Comparison of ENCODE assay signal across 7 mouse cellular contexts in genomic region chr19:42146276-42147010, GRCm38 (mm10). TPM values are rescaled to one million over a fixed set of nuclear protein-coding genes. Genes with fewer than 3 reads are reported as not detected.
DNase-seq lines count a peak whose midpoint lies in the region; ATAC-seq and TF ChIP-seq lines count a peak whose summit lies in the region.

No protein-coding gene starts in this region.

- DNase-seq in lung, adult 18-20 months: peak; percentile 53 to 64
- DNase-seq in lung, postnatal 10 days: no peak
- no peak for DNase-seq in limb, embryonic 14.5 days (ENCODE audit: low spot score)
- DNase-seq in Muller cell, postnatal 12 days (ENCODE audit: inconsistent ontology term): no peak
- DNase-seq in layer of hippocampus, adult 9-10 months (ENCODE audit: low spot score): no peak

- H3K4me3 ChIP-seq in heart, embryonic 11.5 days (ENCODE audit: low read depth, low read length): no peak overlapping the region
- H3K4me3 ChIP-seq in limb, embryonic 14.5 days (replicated peaks; ENCODE audit: low read length): peak overlapping the region; percentile 83
- no peak overlapping the region for H3K4me3 ChIP-seq in small intestine, adult 2 months (ENCODE audit: low read depth, low read length)

- no peak for ATAC-seq in heart, embryonic 11.5 days (replicated peaks; ENCODE audit: insufficient number of reproducible peaks, low FRiP score, low TSS enrichment)
- no peak for ATAC-seq in limb, embryonic 14.5 days (ENCODE audit: low FRiP score, low read depth)

- whole genome bisulfite sequencing in heart, embryonic 11.5 days (ENCODE audit: insufficient replicate concordance): 81% methylated on average over 9 of the region's 9 CpGs
- WGBS in limb, embryonic 14.5 days: 87% methylated on average over 9 of the region's 9 CpGs
- 82% methylated on average over 9 of the region's 9 CpGs for WGBS in small intestine, adult 2 months

- H3K27ac ChIP-seq in heart, embryonic 11.5 days (ENCODE audit: low read depth, low read length): peak overlapping the region; percentile 84; the same call in 1 of the 2 replicates
- peak overlapping the region; percentile 94 for H3K27ac ChIP-seq in limb, embryonic 14.5 days (replicated peaks; ENCODE audit: low read depth, low read length)
- H3K27ac ChIP-seq in small intestine, adult 2 months (ENCODE audit: insufficient read depth, low read depth, low read length): peak overlapping the region; percentile 8; the same call in 1 of the 2 replicates

- peak overlapping the region; percentile 96; the same call in 1 of the 2 replicates for H3K4me2 ChIP-seq in heart, embryonic 11.5 days
- peak overlapping the region; percentile 79 for H3K4me2 ChIP-seq in limb, embryonic 14.5 days (replicated peaks; ENCODE audit: low read depth, low read length, severe bottlenecking)

- no peaks in the 10 kb centered on the region for H3K27me3 ChIP-seq in heart, embryonic 11.5 days (ENCODE audit: control insufficient read depth, insufficient read depth, low read length)
- H3K27me3 ChIP-seq in limb, embryonic 14.5 days (ENCODE audit: control insufficient read depth, insufficient read depth, low read length): no peaks in the 10 kb centered on the region
- peaks cover 9% of the 10 kb centered on the region; the same call in 1 of the 2 replicates for H3K27me3 ChIP-seq in small intestine, adult 2 months (ENCODE audit: control insufficient read depth, insufficient read depth, low read length)

- peaks cover 26% of the 10 kb centered on the region for H3K4me1 ChIP-seq in heart, embryonic 11.5 days (ENCODE audit: control insufficient read depth, insufficient read depth, low read length)
- peaks cover 29% of the 10 kb centered on the region for H3K4me1 ChIP-seq in limb, embryonic 14.5 days (ENCODE audit: control insufficient read depth, insufficient read depth, low read length)
- peaks cover 15% of the 10 kb centered on the region; the same call in 1 of the 2 replicates for H3K4me1 ChIP-seq in small intestine, adult 2 months (ENCODE audit: control insufficient read depth, insufficient read depth, insufficient read length, low read length)

- H3K36me3 ChIP-seq in heart, embryonic 11.5 days (ENCODE audit: control insufficient read depth, insufficient read depth, low read length): no peaks in the 10 kb centered on the region
- peaks cover 9% of the 10 kb centered on the region for H3K36me3 ChIP-seq in limb, embryonic 14.5 days (ENCODE audit: control insufficient read depth, insufficient read depth, low read length)
- H3K36me3 ChIP-seq in small intestine, adult 2 months (ENCODE audit: control insufficient read depth, insufficient read depth, low read length): no peaks in the 10 kb centered on the region

- no peak for TF ChIP-seq POLR2A in limb, embryonic 14.5 days (IDR thresholded peaks at IDR 0.05; ENCODE audit: borderline replicate concordance, extremely low read depth, insufficient read depth, insufficient read length)
- no peak for TF ChIP-seq POLR2A in small intestine, adult 2 months (IDR thresholded peaks at IDR 0.05; ENCODE audit: low read depth, low read length)

- no peak overlapping the region for H3K9ac ChIP-seq in heart, embryonic 11.5 days (ENCODE audit: low read depth, low read length)
- peak overlapping the region; percentile 89 for H3K9ac ChIP-seq in limb, embryonic 14.5 days (ENCODE audit: low read depth, low read length, severe bottlenecking)

- no peaks in the 10 kb centered on the region for H3K9me3 ChIP-seq in heart, embryonic 11.5 days (replicated peaks; ENCODE audit: control insufficient read depth, low read length)
- H3K9me3 ChIP-seq in limb, embryonic 14.5 days (ENCODE audit: control insufficient read depth, low read length): no peaks in the 10 kb centered on the region

- no peak for TF ChIP-seq CTCF in small intestine, adult 2 months (IDR thresholded peaks at IDR 0.05; ENCODE audit: extremely low read depth, insufficient read length, insufficient replicate concordance, low read depth, low read length)

RNA-seq across cellular contexts. Expression of gene Marveld1, which starts 0.8 kb away (rescaled TPM):
- 13.9 and 14.4 TPM in 2 replicates for polyA plus RNA-seq in heart, embryonic 11.5 days (2014; fragmentation: Nextera tagmentation; extraction: Ambion mirVana)
- 105 and 131 TPM in 2 replicates for polyA plus RNA-seq in limb, embryonic 14.5 days (2012; rRNA removed)
- 25.4 and 36.4 TPM in 2 replicates for polyA plus RNA-seq in limb, embryonic 14.5 days (2014; fragmentation: Nextera tagmentation; extraction: Ambion mirVana)
- 38.0 and 46.4 TPM in 2 replicates for polyA plus RNA-seq in small intestine, adult 2 months (2012; rRNA removed)

RNA-seq across cellular contexts. Expression of gene Zfyve27, which starts 17.3 kb away (rescaled TPM):
- 11.6 and 13.5 TPM in 2 replicates for polyA plus RNA-seq in heart, embryonic 11.5 days (2014; fragmentation: Nextera tagmentation; extraction: Ambion mirVana)
- 47.4 and 58.6 TPM in 2 replicates for polyA plus RNA-seq in limb, embryonic 14.5 days (2012; rRNA removed)
- polyA plus RNA-seq in limb, embryonic 14.5 days (2014; fragmentation: Nextera tagmentation; extraction: Ambion mirVana): 13.1 and 16.5 TPM in 2 replicates
- 11.5 and 24.0 TPM in 2 replicates for polyA plus RNA-seq in small intestine, adult 2 months (2012; rRNA removed)

RNA-seq across cellular contexts. Expression of gene Avpi1, which starts 17.6 kb away (rescaled TPM):
- 29.5 and 31.1 TPM in 2 replicates for polyA plus RNA-seq in heart, embryonic 11.5 days (2014; fragmentation: Nextera tagmentation; extraction: Ambion mirVana)
- 16.5 and 17.6 TPM in 2 replicates for polyA plus RNA-seq in limb, embryonic 14.5 days (2012; rRNA removed)
- 34.2 and 34.8 TPM in 2 replicates for polyA plus RNA-seq in limb, embryonic 14.5 days (2014; fragmentation: Nextera tagmentation; extraction: Ambion mirVana)
- 6.9 and 13.6 TPM in 2 replicates for polyA plus RNA-seq in small intestine, adult 2 months (2012; rRNA removed)

RNA-seq across cellular contexts. Expression of gene Sfrp5, which starts 55.6 kb away (rescaled TPM):
- polyA plus RNA-seq in heart, embryonic 11.5 days (2014; fragmentation: Nextera tagmentation; extraction: Ambion mirVana): 5.7 and 6.1 TPM in 2 replicates
- polyA plus RNA-seq in limb, embryonic 14.5 days (2012; rRNA removed): 7.2 and 8.7 TPM in 2 replicates
- 5.1 and 5.4 TPM in 2 replicates for polyA plus RNA-seq in limb, embryonic 14.5 days (2014; fragmentation: Nextera tagmentation; extraction: Ambion mirVana)
- 7.3 and 8.3 TPM in 2 replicates for polyA plus RNA-seq in small intestine, adult 2 months (2012; rRNA removed)

RNA-seq across cellular contexts. Expression of gene Pi4k2a, which starts 56.2 kb away (rescaled TPM):
- polyA plus RNA-seq in heart, embryonic 11.5 days (2014; fragmentation: Nextera tagmentation; extraction: Ambion mirVana): 14.6 and 16.3 TPM in 2 replicates
- polyA plus RNA-seq in limb, embryonic 14.5 days (2012; rRNA removed): 34.4 and 38.1 TPM in 2 replicates
- polyA plus RNA-seq in limb, embryonic 14.5 days (2014; fragmentation: Nextera tagmentation; extraction: Ambion mirVana): 29.9 and 32.8 TPM in 2 replicates
- polyA plus RNA-seq in small intestine, adult 2 months (2012; rRNA removed): 12.8 and 33.2 TPM in 2 replicates

Comparison
In these comparisons a context has a peak if more than half of its experiments do, and no peak if none do; other contexts are left out.
1. DNase-seq: peak in lung, adult 18-20 months (2 of 2); none in lung, postnatal 10 days (single experiment), limb, embryonic 14.5 days (single experiment), Muller cell, postnatal 12 days (single experiment) and layer of hippocampus, adult 9-10 months (single experiment).
2. H3K27ac ChIP-seq: peak in every context shown above with its lines; median percentile 94 in limb, embryonic 14.5 days; 84 in heart, embryonic 11.5 days; 8 in small intestine, adult 2 months.